Mouse (Mus musculus) layer of hippocampus, adult 2 months (tissue): ENCODE data around the gene 4930453N24Rik. TPM values are rescaled to one million over a fixed set of nuclear protein-coding genes. Genes with fewer than 3 reads are reported as not detected.

Experiments
- DNase-seq, 2 experiments: peaks; one replicate each; pipeline ENCODE4 v3.0.0; 2022; ENCODE audit warnings: low spot score in 2 of 2
- H3K27ac ChIP-seq: fragments of 200-600 bp; 2 replicates; pipeline ENCODE4 v1.8.1; 2022
- H3K4me3 ChIP-seq: fragments of 200-600 bp; 2 replicates; pipeline ENCODE4 v1.8.1; 2022; ENCODE audit warnings: mild to moderate bottlenecking
- CTCF ChIP-seq: fragments of 200-600 bp; conservative IDR thresholded peaks from 2 replicates; pipeline ENCODE4 v1.8.1; 2022; ENCODE audit warnings: antibody characterized with exemption, mild to moderate bottlenecking, moderate library complexity
- long read RNA-seq, 2 experiments: library from polyadenylated mRNA; stranded (forward); transcript quantifications; one replicate each; pipeline ENCODE4 v2.0.0; 2021; ENCODE audit warnings: borderline mapping rate in 2 of 2
- total RNA-seq, 2 experiments: library from RNA; stranded (reverse); gene quantifications; 2 replicates each; pipeline ENCODE4 v1.2.3; 2021

The 4930453N24Rik gene
- total RNA-seq, result 10 to 100 TPM; 21.4 to 24.9 TPM
- long read RNA-seq, experiment 1, full-length matches to known transcripts, result 9 of 14 reads
- long read RNA-seq, experiment 1, partial matches to known transcripts, result 0 of 14 reads
- long read RNA-seq, experiment 1, other reads (novel, unspliced or antisense), result 5 of 14 reads
- long read RNA-seq, experiment 2, full-length matches to known transcripts, result 8 of 12 reads
- long read RNA-seq, experiment 2, partial matches to known transcripts, result 0 of 12 reads
- long read RNA-seq, experiment 2, other reads (novel, unspliced or antisense), result 4 of 12 reads

GRCm38 (mm10) chr16:64770521-64771430 is at the start of gene 4930453N24Rik:
4930453N24Rik (minus strand) TSS chr16:64771161.
- TF ChIP-seq CTCF, result no peak
- peak within 1 kb of the TSS; percentile 93 for H3K27ac ChIP-seq
- DNase-seq, result peak; percentile 81 to 83
- peak within 1 kb of the TSS; percentile 89 for H3K4me3 ChIP-seq

GRCm38 (mm10) chr16:64817094-64817765 is 46.3 kb upstream of the 4930453N24Rik start:
- no peak for TF ChIP-seq CTCF
- Histone ChIP-seq H3K4me3 (no peak overlapping the region), H3K27ac (no peak overlapping the region)
- DNase-seq, result no peak

GRCm38 (mm10) chr16:64803041-64803440 is 32.1 kb upstream of the 4930453N24Rik start:
- DNase-seq, result no peak
- no peak overlapping the region for H3K4me3 ChIP-seq
- no peak for TF ChIP-seq CTCF
- H3K27ac ChIP-seq, result no peak overlapping the region

- no peak for TF ChIP-seq CTCF
- DNase-seq, result no peak
- no peak overlapping the region for H3K27ac ChIP-seq
- H3K4me3 ChIP-seq, result no peak overlapping the region
Observed at GRCm38 (mm10) chr16:64801638-64802037, 30.7 kb upstream of the 4930453N24Rik start.

- no peak for TF ChIP-seq CTCF
- no peak for DNase-seq
- H3K4me3 ChIP-seq, result no peak overlapping the region
- H3K27ac ChIP-seq, result no peak overlapping the region
Observed at GRCm38 (mm10) chr16:64800393-64800792, 29.4 kb upstream of the 4930453N24Rik start.

GRCm38 (mm10) chr16:64794802-64795201 is 23.8 kb upstream of the 4930453N24Rik start:
- DNase-seq, result no peak
- Histone ChIP-seq H3K27ac (no peak overlapping the region), H3K4me3 (no peak overlapping the region)
- TF ChIP-seq CTCF, result no peak

GRCm38 (mm10) chr16:64789706-64790105 is 18.7 kb upstream of the 4930453N24Rik start:
- H3K27ac ChIP-seq, result no peak overlapping the region
- H3K4me3 ChIP-seq, result no peak overlapping the region
- no peak for DNase-seq
- TF ChIP-seq CTCF, result no peak

GRCm38 (mm10) chr16:64775516-64775915 is 4.6 kb upstream of the 4930453N24Rik start:
- Histone ChIP-seq H3K4me3 (no peak overlapping the region), H3K27ac (no peak overlapping the region)
- DNase-seq, result no peak
- TF ChIP-seq CTCF, result no peak

GRCm38 (mm10) chr16:64771431-64771818 is 464 bp upstream of the 4930453N24Rik start:
- no peak for DNase-seq
- Histone ChIP-seq H3K4me3 (peak overlapping the region; percentile 89), H3K27ac (peak overlapping the region; percentile 93)
- TF ChIP-seq CTCF, result no peak

- no peak overlapping the region for H3K4me3 ChIP-seq
- DNase-seq, result no peak
- H3K27ac ChIP-seq, result no peak overlapping the region
- no peak for TF ChIP-seq CTCF
Observed at GRCm38 (mm10) chr16:64766696-64767300, 4.2 kb downstream of the 4930453N24Rik start.

GRCm38 (mm10) chr16:64759245-64759626 is 11.7 kb downstream of the 4930453N24Rik start:
- H3K27ac ChIP-seq, result no peak overlapping the region
- DNase-seq, result no peak
- no peak overlapping the region for H3K4me3 ChIP-seq
- no peak for TF ChIP-seq CTCF

- H3K4me3 ChIP-seq, result no peak overlapping the region
- no peak for DNase-seq
- no peak for TF ChIP-seq CTCF
- no peak overlapping the region for H3K27ac ChIP-seq
Observed at GRCm38 (mm10) chr16:64758561-64759244, 12.3 kb downstream of the 4930453N24Rik start.
